ENCODE assay signal across 9 mouse cellular contexts in the genomic region with DNA sequence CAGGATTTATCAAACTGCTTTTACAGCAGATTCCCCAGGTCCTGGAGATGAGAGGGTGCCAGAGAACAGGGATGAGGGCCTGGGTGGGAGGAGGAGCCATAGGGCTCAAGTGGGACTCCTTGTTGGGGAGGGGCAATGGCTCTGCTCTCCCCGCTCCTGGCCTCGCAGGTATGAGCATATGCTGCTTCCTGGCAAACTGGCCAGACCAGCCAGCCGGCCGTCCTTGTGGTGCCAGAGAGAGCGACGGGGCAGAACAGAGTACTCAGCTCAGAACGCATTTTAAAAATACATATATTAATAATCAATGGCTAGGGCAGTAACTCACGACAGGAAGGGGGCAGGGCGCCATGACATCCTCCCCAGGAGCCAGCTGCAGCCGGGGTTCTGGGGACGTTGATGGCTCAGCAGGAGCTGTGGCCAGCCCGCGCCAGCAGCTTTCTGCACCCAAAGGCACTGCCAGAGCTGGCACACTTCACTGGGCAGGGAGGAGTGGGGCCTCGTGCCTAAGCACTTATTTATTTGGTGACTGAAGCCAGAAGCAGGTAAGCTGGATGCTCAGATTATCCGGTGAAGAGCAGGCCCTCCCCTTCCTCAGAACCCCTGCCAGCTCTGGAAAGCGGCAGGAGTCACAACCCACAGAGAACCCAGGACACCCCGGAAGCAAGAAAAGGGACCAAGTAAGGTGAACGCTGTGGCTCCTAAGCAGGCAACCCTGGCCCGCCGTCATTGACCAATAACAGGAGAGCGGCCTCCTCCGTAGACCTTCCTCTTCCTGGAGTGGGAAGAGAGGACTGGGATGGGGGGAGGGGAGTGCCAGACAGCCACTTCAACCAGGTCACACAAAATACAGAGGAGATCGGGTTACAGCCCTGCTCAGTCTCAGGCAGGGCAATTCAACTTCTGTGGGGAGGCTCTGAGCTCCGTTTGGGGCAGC. TPM values are rescaled to one million over a fixed set of nuclear protein-coding genes. Genes with fewer than 3 reads are reported as not detected.
DNase-seq lines count a peak whose midpoint lies in the region; ATAC-seq and TF ChIP-seq lines count a peak whose summit lies in the region.
"Had no signal": no experiment of that assay in that cellular context is flagged by ENCODE, and none has a peak within 500 bp of the region (broad histone marks: within the 10 kb centered on the region; RNA-seq: fewer than 3 reads in every experiment).

No protein-coding gene starts in this region.

- H3K9ac ChIP-seq in embryonic facial prominence, embryonic 14.5 days (ENCODE audit: low read depth, low read length): peak overlapping the region; percentile 54
- H3K9ac ChIP-seq in heart, embryonic 14.5 days (ENCODE audit: low read length): peak overlapping the region; percentile 47
- peak overlapping the region; percentile 49 for H3K9ac ChIP-seq in kidney, postnatal 0 days (ENCODE audit: low read depth, low read length)

- peak; percentile 87 for DNase-seq in embryonic facial prominence, embryonic 14.5 days (ENCODE audit: low spot score)
- DNase-seq in kidney, postnatal 0 days (ENCODE audit: low spot score): peak; percentile 87
- DNase-seq in lung, postnatal 36 days: peak; percentile 85
- no peak for DNase-seq in right cerebral cortex, postnatal 4 days

- no peak for ATAC-seq in erythroblast, adult 5-6 weeks (replicated peaks; ENCODE audit: low FRiP score, poor library complexity, severe bottlenecking)
- ATAC-seq in embryonic facial prominence, embryonic 14.5 days (ENCODE audit: low read depth): peak; percentile 93
- peak; percentile 85 for ATAC-seq in heart, embryonic 14.5 days (ENCODE audit: insufficient number of reproducible peaks, insufficient read depth, low FRiP score, low read depth)
- peak; percentile 89 for ATAC-seq in kidney, postnatal 0 days (replicated peaks; ENCODE audit: low FRiP score, low read depth)

- TF ChIP-seq CTCF in kidney, postnatal 0 days (IDR thresholded peaks at IDR 0.05; ENCODE audit: low read depth): no peak
- no peak for TF ChIP-seq CTCF in small intestine, adult 2 months (IDR thresholded peaks at IDR 0.05; ENCODE audit: extremely low read depth, insufficient read length, insufficient replicate concordance, low read depth, low read length)

- 5% methylated on average over 19 of the region's 24 CpGs for WGBS in embryonic facial prominence, embryonic 14.5 days
- WGBS in heart, embryonic 14.5 days: 7% methylated on average over 24 of the region's 24 CpGs
- 6% methylated on average over 24 of the region's 24 CpGs for WGBS in kidney, postnatal 0 days
- 10% methylated on average over 24 of the region's 24 CpGs for WGBS in small intestine, adult 2 months

- H3K4me2 ChIP-seq in embryonic facial prominence, embryonic 14.5 days (ENCODE audit: low read depth, low read length): peak overlapping the region; percentile 62
- H3K4me2 ChIP-seq in heart, embryonic 14.5 days (ENCODE audit: low read length): peak overlapping the region; percentile 62
- H3K4me2 ChIP-seq in kidney, postnatal 0 days (ENCODE audit: low read length): peak overlapping the region; percentile 51

- H3K9me3 ChIP-seq in erythroblast, embryonic 14.5 days (ENCODE audit: control insufficient read depth, low read length): no peaks in the 10 kb centered on the region
- no peaks in the 10 kb centered on the region for H3K9me3 ChIP-seq in embryonic facial prominence, embryonic 14.5 days (ENCODE audit: control insufficient read depth, low read length)
- H3K9me3 ChIP-seq in heart, embryonic 14.5 days (ENCODE audit: control insufficient read depth, low read length): no peaks in the 10 kb centered on the region
- no peaks in the 10 kb centered on the region for H3K9me3 ChIP-seq in kidney, postnatal 0 days (replicated peaks; ENCODE audit: low read length)

- TF ChIP-seq POLR2A in small intestine, adult 2 months (IDR thresholded peaks at IDR 0.05; ENCODE audit: low read depth, low read length): no peak

- H3K4me3 ChIP-seq in erythroblast, embryonic 14.5 days (replicated peaks): peak overlapping the region; percentile 33
- H3K4me3 ChIP-seq in embryonic facial prominence, embryonic 14.5 days (ENCODE audit: low read depth, low read length): peak overlapping the region; percentile 26
- H3K4me3 ChIP-seq in heart, embryonic 14.5 days (ENCODE audit: control insufficient read depth in 1 of 2, insufficient read depth in 1 of 2, low read depth in 1 of 2, low read length in 2 of 2): peak overlapping the region; percentile 24 to 38
- peak overlapping the region; percentile 21 for H3K4me3 ChIP-seq in kidney, postnatal 0 days (replicated peaks; ENCODE audit: low read depth, low read length)
- H3K4me3 ChIP-seq in small intestine, adult 2 months (ENCODE audit: low read depth, low read length): peak overlapping the region; percentile 32

- H3K27me3 ChIP-seq in erythroblast, embryonic 14.5 days (ENCODE audit: control insufficient read depth): no peaks in the 10 kb centered on the region
- H3K27me3 ChIP-seq in embryonic facial prominence, embryonic 14.5 days (replicated peaks; ENCODE audit: control insufficient read depth, insufficient read depth, low read length): no peaks in the 10 kb centered on the region
- no peaks in the 10 kb centered on the region for H3K27me3 ChIP-seq in heart, embryonic 14.5 days (ENCODE audit: control insufficient read depth, insufficient read depth, low read length)
- no peaks in the 10 kb centered on the region for H3K27me3 ChIP-seq in kidney, postnatal 0 days (ENCODE audit: insufficient read depth, low read length)
- H3K27me3 ChIP-seq in small intestine, adult 2 months (ENCODE audit: control insufficient read depth, insufficient read depth, low read length): no peaks in the 10 kb centered on the region

- H3K27ac ChIP-seq in embryonic facial prominence, embryonic 14.5 days (replicated peaks; ENCODE audit: low read depth, low read length): peak overlapping the region; percentile 74
- peak overlapping the region; percentile 91 to 92 for H3K27ac ChIP-seq in heart, embryonic 14.5 days (replicated peaks in 1 of 2; ENCODE audit: control insufficient read depth in 1 of 2, insufficient read depth in 1 of 2, low read depth in 2 of 2, low read length in 2 of 2)
- H3K27ac ChIP-seq in kidney, postnatal 0 days: peak overlapping the region; percentile 95
- H3K27ac ChIP-seq in small intestine, adult 2 months (ENCODE audit: insufficient read depth, low read depth, low read length): peak overlapping the region; percentile 9; the same call in 1 of the 2 replicates

- H3K4me1 ChIP-seq in erythroblast, embryonic 14.5 days (ENCODE audit: control insufficient read depth): peaks cover 22% of the 10 kb centered on the region
- peaks cover 19% of the 10 kb centered on the region for H3K4me1 ChIP-seq in embryonic facial prominence, embryonic 14.5 days (ENCODE audit: control insufficient read depth, insufficient read depth, low read length)
- H3K4me1 ChIP-seq in heart, embryonic 14.5 days (ENCODE audit: control insufficient read depth in 2 of 2, insufficient read depth in 2 of 2, low read length in 2 of 2): peaks cover 16 to 19% of the 10 kb centered on the region in 2 experiments
- H3K4me1 ChIP-seq in kidney, postnatal 0 days (replicated peaks; ENCODE audit: insufficient read depth, low read length): peaks cover 13% of the 10 kb centered on the region
- 0 out of 2 replicates have a peak, but pooled peaks cover 2% of the 10 kb centered on the region for H3K4me1 ChIP-seq in small intestine, adult 2 months (ENCODE audit: control insufficient read depth, insufficient read depth, insufficient read length, low read length)

- no peaks in the 10 kb centered on the region for H3K36me3 ChIP-seq in erythroblast, embryonic 14.5 days (ENCODE audit: control insufficient read depth)
- H3K36me3 ChIP-seq in embryonic facial prominence, embryonic 14.5 days (ENCODE audit: control insufficient read depth, insufficient read depth, low read length): no peaks in the 10 kb centered on the region
- H3K36me3 ChIP-seq in heart, embryonic 14.5 days (ENCODE audit: control insufficient read depth, insufficient read depth, low read length): no peaks in the 10 kb centered on the region
- no peaks in the 10 kb centered on the region for H3K36me3 ChIP-seq in kidney, postnatal 0 days (ENCODE audit: insufficient read depth, low read length)
- H3K36me3 ChIP-seq in small intestine, adult 2 months (ENCODE audit: control insufficient read depth, insufficient read depth, low read length): no peaks in the 10 kb centered on the region

RNA-seq across cellular contexts. Expression of a gene that starts 21.2 kb away (rescaled TPM):
- 0.02 and 0.06 TPM in 2 replicates for polyA plus RNA-seq in erythroblast, embryonic 14.5 days (2012)
- total RNA-seq in erythroblast, adult 5-6 weeks (2015; ENCODE audit: low replicate concordance): 0.77 TPM in 1 of 2 replicates, not detected in the other
- 0.09 TPM in 1 of 2 replicates, not detected in the other for total RNA-seq in erythroblast, adult 5-6 weeks (2017; ENCODE audit: low replicate concordance)
- 39.6 and 40.3 TPM in 2 replicates for polyA plus RNA-seq in embryonic facial prominence, embryonic 14.5 days (2014; fragmentation: Nextera tagmentation; extraction: Ambion mirVana)
- polyA plus RNA-seq in heart, embryonic 14.5 days (2014; fragmentation: Nextera tagmentation; extraction: Ambion mirVana): 15.2 and 18.0 TPM in 2 replicates
- 118 and 131 TPM in 2 replicates for polyA plus RNA-seq in kidney, postnatal 0 days (2015; fragmentation: Nextera tagmentation; extraction: Ambion mirVana)
- polyA plus RNA-seq in small intestine, adult 2 months (2012; rRNA removed): 4.4 TPM in 2 replicates

RNA-seq across cellular contexts. Expression of a gene that starts 31.0 kb away (rescaled TPM):
- polyA plus RNA-seq in erythroblast, embryonic 14.5 days (2012): not detected in 2 replicates
- total RNA-seq in erythroblast, adult 5-6 weeks (2015; ENCODE audit: low replicate concordance): not detected in 2 replicates
- not detected in 2 replicates for total RNA-seq in erythroblast, adult 5-6 weeks (2017; ENCODE audit: low replicate concordance)
- not detected in 2 replicates for polyA plus RNA-seq in embryonic facial prominence, embryonic 14.5 days (2014; fragmentation: Nextera tagmentation; extraction: Ambion mirVana)
- not detected in 2 replicates for polyA plus RNA-seq in heart, embryonic 14.5 days (2014; fragmentation: Nextera tagmentation; extraction: Ambion mirVana)
- 0.13 TPM in 1 of 2 replicates, not detected in the other for polyA plus RNA-seq in kidney, postnatal 0 days (2015; fragmentation: Nextera tagmentation; extraction: Ambion mirVana)
- 0.10 TPM in 1 of 2 replicates, not detected in the other for polyA plus RNA-seq in small intestine, adult 2 months (2012; rRNA removed)
- total RNA-seq: left cerebral cortex, postnatal 10 days had no signal

RNA-seq across cellular contexts. Expression of a gene that starts 34.0 kb away (rescaled TPM):
- polyA plus RNA-seq in erythroblast, embryonic 14.5 days (2012): not detected in 2 replicates
- not detected in 2 replicates for total RNA-seq in erythroblast, adult 5-6 weeks (2015; ENCODE audit: low replicate concordance)
- not detected in 2 replicates for total RNA-seq in erythroblast, adult 5-6 weeks (2017; ENCODE audit: low replicate concordance)
- 3.2 and 4.5 TPM in 2 replicates for polyA plus RNA-seq in embryonic facial prominence, embryonic 14.5 days (2014; fragmentation: Nextera tagmentation; extraction: Ambion mirVana)
- not detected in 2 replicates for polyA plus RNA-seq in heart, embryonic 14.5 days (2014; fragmentation: Nextera tagmentation; extraction: Ambion mirVana)
- 0.78 and 0.96 TPM in 2 replicates for polyA plus RNA-seq in kidney, postnatal 0 days (2015; fragmentation: Nextera tagmentation; extraction: Ambion mirVana)
- 0.44 and 0.52 TPM in 2 replicates for polyA plus RNA-seq in small intestine, adult 2 months (2012; rRNA removed)

Comparison
In these comparisons a context has a peak if more than half of its experiments do, and no peak if none do; other contexts are left out.
1. H3K27ac ChIP-seq: peak in every context shown above with its lines; median percentile 95 in kidney, postnatal 0 days; 92 in heart, embryonic 14.5 days; 74 in embryonic facial prominence, embryonic 14.5 days; 9 in small intestine, adult 2 months.